Mouse (Mus musculus) liver, adult 2 months (tissue): ENCODE measurements at regions not wholly inside any gene's neighbourhood (a gene's known extent, or its start where the extent isn't known, plus 50 kb on each side); places are given as distances from the start of the nearest gene placed in this dataset.
"Not testable (repeated sequence)": the region's sequence is repeated elsewhere in the genome, so short reads cannot be mapped to it uniquely, and the experiment has no call there.

Experiments used
- DNase-seq: peaks from one replicate; pipeline ENCODE4 v3.0.0-alpha.2; 2011; ENCODE audit warnings: low read depth, low spot score; ENCODE audit errors: extremely low read depth
- H3K27ac ChIP-seq: fragments of 200-500 bp; replicated peaks from 2 replicates; pipeline ENCODE4 v1.5.1; 2012; ENCODE audit warnings: low read depth, mild to moderate bottlenecking, control low read depth, inconsistent platforms, low read length; ENCODE audit not compliant: insufficient read depth
- H3K27me3 ChIP-seq: fragments of 200-500 bp; 2 replicates; pipeline ENCODE4 v1.6.1; 2012; ENCODE audit warnings: mild to moderate bottlenecking, moderate library complexity, low read length, inconsistent platforms; ENCODE audit not compliant: control insufficient read depth, insufficient read depth
- H3K36me3 ChIP-seq: fragments of 200-500 bp; 2 replicates; pipeline ENCODE4 v1.6.1; 2012; ENCODE audit warnings: low read length, inconsistent platforms; ENCODE audit not compliant: control insufficient read depth, insufficient read depth
- H3K4me1 ChIP-seq: fragments of 200-500 bp; 2 replicates; pipeline ENCODE4 v1.6.1; 2011; ENCODE audit warnings: low read length; ENCODE audit not compliant: control insufficient read depth, insufficient read depth
- H3K4me3 ChIP-seq: fragments of 200-500 bp; 2 replicates; pipeline ENCODE4 v1.5.1; 2011; ENCODE audit warnings: low read depth, mild to moderate bottlenecking, control low read depth, low read length, moderate library complexity; ENCODE audit not compliant: insufficient read depth
- H3K79me2 ChIP-seq: fragments of 200-500 bp; 2 replicates; pipeline ENCODE4 v1.6.1; 2012; ENCODE audit warnings: inconsistent platforms, mild to moderate bottlenecking, low read length, moderate library complexity; ENCODE audit not compliant: control insufficient read depth, insufficient read depth
- H3K9ac ChIP-seq: fragments of 200-500 bp; 2 replicates; pipeline ENCODE4 v1.6.1; 2012; ENCODE audit warnings: low read depth, mild to moderate bottlenecking, control low read depth, inconsistent platforms, low read length
- CTCF ChIP-seq: fragments of 200-500 bp; IDR thresholded peaks from 2 replicates; pipeline ENCODE4 v1.5.1; 2011; ENCODE audit warnings: low read depth, low read length, control low read depth
- POLR2A ChIP-seq: fragments of 200-500 bp; IDR thresholded peaks from 2 replicates; pipeline ENCODE4 v1.6.1; 2011; ENCODE audit warnings: low read length, control low read depth; ENCODE audit not compliant: insufficient read depth; ENCODE audit errors: extremely low read depth
- WGBS: fragments of 180-500 bp; shearing (Covaris S2); methylation state at CpG from one replicate; pipeline ENCODE4 v1.1.7; 2018; 5-methylcytosine and 5-hydroxymethylcytosine counted together

DNA sequence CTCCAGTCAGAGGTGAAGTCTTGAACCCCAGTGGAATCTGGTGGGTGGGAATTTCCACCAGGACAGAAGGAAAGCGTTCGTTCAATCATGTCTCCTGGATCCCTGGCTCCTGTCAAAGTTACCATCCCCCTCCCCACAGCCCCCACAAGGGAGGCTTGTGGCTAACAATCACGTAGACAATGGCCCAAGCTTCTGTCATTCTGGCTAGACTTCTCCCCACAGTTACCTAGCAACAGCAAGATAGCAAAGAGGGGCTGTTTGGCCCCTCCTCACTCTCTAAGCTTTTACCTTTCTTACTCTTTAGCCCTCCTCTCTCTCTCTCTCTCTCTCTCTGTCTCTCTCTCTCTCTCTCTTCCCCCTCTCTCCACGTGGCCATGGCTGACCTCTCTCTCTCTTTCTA is 178.4 kb upstream of the Serp2 start:
- Histone ChIP-seq H3K27ac (no peak overlapping the region), H3K79me2 (no peaks in the 10 kb centered on the region), H3K4me1 (peaks cover 12% of the 10 kb centered on the region), H3K4me3 (no peak overlapping the region), H3K9ac (no peak overlapping the region), H3K27me3 (no peaks in the 10 kb centered on the region), H3K36me3 (no peaks in the 10 kb centered on the region)
- DNase-seq = no peak
- 91% methylated on average over 4 of the region's 4 CpGs for WGBS
- TF ChIP-seq CTCF (no peak), POLR2A (no peak)

GRCm38 (mm10) chr14:76733258-76733823 is 176.7 kb upstream of the Serp2 start:
- 32% methylated on average over 8 of the region's 8 CpGs for WGBS
- Histone ChIP-seq H3K4me3 (no peak overlapping the region), H3K4me1 (peaks cover 14% of the 10 kb centered on the region), H3K79me2 (no peaks in the 10 kb centered on the region), H3K27ac (no peak overlapping the region), H3K9ac (no peak overlapping the region), H3K27me3 (no peaks in the 10 kb centered on the region), H3K36me3 (no peaks in the 10 kb centered on the region)
- TF ChIP-seq CTCF (no peak), POLR2A (no peak)
- peak; percentile 86 for DNase-seq

DNA sequence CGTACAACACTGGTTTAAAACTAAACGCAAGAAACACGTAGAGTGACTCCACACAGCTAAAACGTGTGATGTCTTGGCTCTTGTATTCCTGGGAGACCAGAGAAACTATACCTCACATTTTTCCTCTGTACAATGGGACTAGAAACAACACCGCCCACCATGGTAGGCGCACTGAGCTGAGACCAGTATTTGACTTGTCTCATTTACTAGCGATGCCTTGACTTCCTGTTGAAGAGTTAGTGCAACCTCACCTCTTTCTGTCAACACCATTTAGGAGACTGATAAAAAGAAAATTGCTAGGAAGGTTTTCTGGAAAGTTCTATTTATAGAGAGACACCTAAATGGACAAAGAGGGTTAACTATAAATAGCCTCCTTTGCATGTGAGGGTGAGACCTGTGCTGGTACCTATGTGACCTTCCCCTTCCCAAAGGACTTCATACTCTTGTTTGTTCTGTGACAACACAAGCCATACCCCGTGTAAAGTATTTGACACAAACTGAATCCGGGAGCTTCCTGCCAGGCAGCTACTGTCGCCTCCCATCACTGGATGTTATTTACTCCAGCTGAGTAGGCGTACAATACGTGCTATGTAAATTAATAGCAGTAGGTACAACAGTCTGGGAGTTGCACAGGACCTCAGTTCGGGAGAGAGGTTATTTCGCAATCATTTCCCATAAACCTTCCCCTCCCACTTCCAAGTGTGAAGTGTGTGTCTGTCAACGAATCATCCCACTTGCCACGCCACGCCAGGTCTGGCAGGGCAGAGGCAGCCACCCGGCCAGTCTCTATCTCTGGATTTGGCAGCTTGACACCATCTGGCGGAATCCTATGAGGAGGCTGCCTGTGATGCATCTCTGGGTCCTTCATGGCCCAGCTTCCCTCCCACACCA is 174.7 kb upstream of the Serp2 start:
- no peaks in the 10 kb centered on the region for H3K36me3 ChIP-seq
- DNase-seq = peak; percentile 82
- H3K27ac ChIP-seq = no peak overlapping the region
- H3K27me3 ChIP-seq = no peaks in the 10 kb centered on the region
- no peak overlapping the region for H3K4me3 ChIP-seq
- WGBS = 41% methylated on average over 19 of the region's 19 CpGs
- peaks cover 16% of the 10 kb centered on the region for H3K4me1 ChIP-seq
- H3K9ac ChIP-seq = no peak overlapping the region
- H3K79me2 ChIP-seq = no peaks in the 10 kb centered on the region
- TF ChIP-seq POLR2A = no peak
- no peak for TF ChIP-seq CTCF

GRCm38 (mm10) chr14:76725844-76726243 is 169.2 kb upstream of the Serp2 start:
- no peaks in the 10 kb centered on the region for H3K79me2 ChIP-seq
- no peak overlapping the region for H3K9ac ChIP-seq
- no peak overlapping the region for H3K4me3 ChIP-seq
- no peaks in the 10 kb centered on the region for H3K36me3 ChIP-seq
- 97% methylated on average over 2 of the region's 2 CpGs for WGBS
- peaks cover 3% of the 10 kb centered on the region; the same call in 1 of the 2 replicates for H3K4me1 ChIP-seq
- TF ChIP-seq CTCF = no peak
- no peak for TF ChIP-seq POLR2A
- DNase-seq = no peak
- no peak overlapping the region for H3K27ac ChIP-seq
- H3K27me3 ChIP-seq = no peaks in the 10 kb centered on the region

DNA sequence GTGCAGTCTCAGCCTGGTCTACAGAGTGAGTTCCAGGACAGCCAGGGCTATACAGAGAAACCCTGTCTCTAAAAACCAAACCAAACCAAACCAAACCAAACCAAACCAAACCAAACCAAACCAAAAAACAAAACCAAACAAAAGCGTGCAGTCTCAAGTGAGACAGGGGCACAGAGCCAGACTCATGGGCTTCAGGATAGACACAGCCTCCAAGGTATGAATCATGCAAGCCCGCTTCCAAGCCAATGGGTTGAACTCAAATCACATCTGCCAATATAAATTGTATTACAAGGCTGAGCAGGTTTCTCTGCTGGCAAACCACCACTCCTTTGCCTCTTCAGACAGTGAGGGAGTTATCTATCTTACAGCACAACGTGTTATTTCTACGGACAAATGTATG is 168.5 kb upstream of the Serp2 start:
- not testable (repeated sequence) for DNase-seq, H3K4me1 ChIP-seq, H3K9ac ChIP-seq, H3K36me3 ChIP-seq, H3K79me2 ChIP-seq, H3K27ac ChIP-seq, H3K27me3 ChIP-seq, H3K4me3 ChIP-seq
- WGBS = 94% methylated on average over 4 of the region's 4 CpGs

DNA sequence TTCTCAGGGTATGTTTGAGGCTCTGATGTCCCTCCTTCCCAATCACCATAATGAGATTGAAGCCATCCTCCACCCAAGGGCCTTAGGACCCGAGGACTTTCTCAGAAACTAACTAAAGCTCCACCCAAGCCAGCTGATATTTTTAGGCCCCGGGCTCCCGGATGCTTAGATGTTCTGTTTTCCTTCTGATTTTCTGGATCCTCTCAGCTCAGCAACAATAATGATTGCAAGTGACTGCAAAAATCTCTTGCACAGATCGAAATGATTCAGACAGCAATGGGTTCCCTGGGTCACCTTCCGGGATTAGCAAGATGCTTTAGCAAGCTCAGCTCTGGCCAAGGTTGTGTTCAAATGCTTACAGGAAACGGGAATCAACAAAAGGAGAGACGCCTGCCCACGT is 168.1 kb upstream of the Serp2 start:
- H3K79me2 ChIP-seq = no peaks in the 10 kb centered on the region
- peaks cover 3% of the 10 kb centered on the region; the same call in 1 of the 2 replicates for H3K4me1 ChIP-seq
- peak overlapping the region; percentile 15 for H3K27ac ChIP-seq
- H3K27me3 ChIP-seq = no peaks in the 10 kb centered on the region
- no peak overlapping the region for H3K9ac ChIP-seq
- no peak for TF ChIP-seq CTCF
- TF ChIP-seq POLR2A = no peak
- no peak for DNase-seq
- no peaks in the 10 kb centered on the region for H3K36me3 ChIP-seq
- 78% methylated on average over 8 of the region's 8 CpGs for WGBS
- H3K4me3 ChIP-seq = no peak overlapping the region
